Mouse (Mus musculus) erythroblast, adult 5-6 weeks (primary cell): Measurements from ENCODE around the gene Ptx4. TPM values are rescaled to one million over a fixed set of nuclear protein-coding genes. Genes with fewer than 3 reads are reported as not detected.

Experiments used
- total RNA-seq, 2 experiments: library from RNA; stranded (forward) in 1 of 2; stranded (reverse) in 1 of 2; fragments of 150-400 nt in 1 of 2; fragments of 200-764, 138-1000 nt in 1 of 2; gene quantifications; 2 replicates each; pipeline versions ENCODE4 v1.2.3 to v1.2.4; 2015 to 2017; ENCODE audit warnings: low replicate concordance in 2 of 2

Ptx4 gene
- total RNA-seq, 2 experiments from 2014 or later: not detected

Other genes starting within 250 kb of the Ptx4 start
- 25.4 and 31.6 TPM in 2 replicates for gene Nubp2, start 234.4 kb upstream of the Ptx4 start, total RNA-seq (2015; ENCODE audit: low replicate concordance)
- 10.6 and 11.4 TPM in 2 replicates for gene Nubp2, start 234.4 kb upstream of the Ptx4 start, total RNA-seq (2017; ENCODE audit: low replicate concordance)
- gene Spsb3, start 234.1 kb upstream of the Ptx4 start, total RNA-seq (2015; ENCODE audit: low replicate concordance): 20.4 and 49.3 TPM in 2 replicates
- gene Spsb3, start 234.1 kb upstream of the Ptx4 start, total RNA-seq (2017; ENCODE audit: low replicate concordance): 28.2 and 35.1 TPM in 2 replicates
- 7.1 and 8.6 TPM in 2 replicates for gene Eme2, start 225.7 kb upstream of the Ptx4 start, total RNA-seq (2015; ENCODE audit: low replicate concordance)
- gene Eme2, start 225.7 kb upstream of the Ptx4 start, total RNA-seq (2017; ENCODE audit: low replicate concordance): 10.9 and 12.4 TPM in 2 replicates
- 4.8 and 7.1 TPM in 2 replicates for gene Mrps34, start 225.6 kb upstream of the Ptx4 start, total RNA-seq (2015; ENCODE audit: low replicate concordance)
- gene Mrps34, start 225.6 kb upstream of the Ptx4 start, total RNA-seq (2017; ENCODE audit: low replicate concordance): 2.0 and 5.0 TPM in 2 replicates
- 15.0 and 18.3 TPM in 2 replicates for gene Nme3, start 224.3 kb upstream of the Ptx4 start, total RNA-seq (2015; ENCODE audit: low replicate concordance)
- gene Nme3, start 224.3 kb upstream of the Ptx4 start, total RNA-seq (2017; ENCODE audit: low replicate concordance): 29.1 and 32.2 TPM in 2 replicates
- 42.7 and 48.3 TPM in 2 replicates for gene Mapk8ip3, start 183.8 kb upstream of the Ptx4 start, total RNA-seq (2015; ENCODE audit: low replicate concordance)
- 109 and 222 TPM in 2 replicates for gene Mapk8ip3, start 183.8 kb upstream of the Ptx4 start, total RNA-seq (2017; ENCODE audit: low replicate concordance)
- gene Jpt2, start 160.1 kb upstream of the Ptx4 start, total RNA-seq (2015; ENCODE audit: low replicate concordance): 20.8 and 28.6 TPM in 2 replicates
- 22.9 and 40.1 TPM in 2 replicates for gene Jpt2, start 160.1 kb upstream of the Ptx4 start, total RNA-seq (2017; ENCODE audit: low replicate concordance)
- 16.7 and 18.0 TPM in 2 replicates for gene Cramp1l, start 105.0 kb upstream of the Ptx4 start, total RNA-seq (2015; ENCODE audit: low replicate concordance)
- 16.2 and 19.0 TPM in 2 replicates for gene Cramp1l, start 105.0 kb upstream of the Ptx4 start, total RNA-seq (2017; ENCODE audit: low replicate concordance)
- 61.9 and 62.3 TPM in 2 replicates for gene Ift140, start 104.7 kb upstream of the Ptx4 start, total RNA-seq (2015; ENCODE audit: low replicate concordance)
- gene Ift140, start 104.7 kb upstream of the Ptx4 start, total RNA-seq (2017; ENCODE audit: low replicate concordance): 158 and 187 TPM in 2 replicates
- not detected in 2 replicates for gene Tmem204, start 37.2 kb upstream of the Ptx4 start, total RNA-seq (2015; ENCODE audit: low replicate concordance)
- gene Tmem204, start 37.2 kb upstream of the Ptx4 start, total RNA-seq (2017; ENCODE audit: low replicate concordance): not detected in 2 replicates
- 3.5 and 5.9 TPM in 2 replicates for gene Telo2, start 4.8 kb upstream of the Ptx4 start, total RNA-seq (2015; ENCODE audit: low replicate concordance)
- 6.3 and 11.6 TPM in 2 replicates for gene Telo2, start 4.8 kb upstream of the Ptx4 start, total RNA-seq (2017; ENCODE audit: low replicate concordance)
- gene Clcn7, start 12.6 kb downstream of the Ptx4 start, total RNA-seq (2015; ENCODE audit: low replicate concordance): 3.7 and 8.6 TPM in 2 replicates
- 6.0 and 9.1 TPM in 2 replicates for gene Clcn7, start 12.6 kb downstream of the Ptx4 start, total RNA-seq (2017; ENCODE audit: low replicate concordance)
- not detected in 2 replicates for gene Ccdc154, start 41.7 kb downstream of the Ptx4 start, total RNA-seq (2015; ENCODE audit: low replicate concordance)
- 0.28 TPM in 1 of 2 replicates, not detected in the other for gene Ccdc154, start 41.7 kb downstream of the Ptx4 start, total RNA-seq (2017; ENCODE audit: low replicate concordance)
- not detected in 2 replicates for gene Gm38655, start 54.7 kb downstream of the Ptx4 start, total RNA-seq (2015; ENCODE audit: low replicate concordance)
- not detected in 2 replicates for gene Gm38655, start 54.7 kb downstream of the Ptx4 start, total RNA-seq (2017; ENCODE audit: low replicate concordance)
- 6.5 TPM in 2 replicates for gene BC003965, start 63.8 kb downstream of the Ptx4 start, total RNA-seq (2015; ENCODE audit: low replicate concordance)
- gene BC003965, start 63.8 kb downstream of the Ptx4 start, total RNA-seq (2017; ENCODE audit: low replicate concordance): 2.2 and 2.9 TPM in 2 replicates
- gene Unkl, start 67.6 kb downstream of the Ptx4 start, total RNA-seq (2015; ENCODE audit: low replicate concordance): 5.6 and 8.1 TPM in 2 replicates
- gene Unkl, start 67.6 kb downstream of the Ptx4 start, total RNA-seq (2017; ENCODE audit: low replicate concordance): 8.2 and 16.3 TPM in 2 replicates
- 6.0 and 6.3 TPM in 2 replicates for gene Gnptg, start 119.4 kb downstream of the Ptx4 start, total RNA-seq (2015; ENCODE audit: low replicate concordance)
- gene Gnptg, start 119.4 kb downstream of the Ptx4 start, total RNA-seq (2017; ENCODE audit: low replicate concordance): 3.6 and 3.7 TPM in 2 replicates
- 3.1 and 3.6 TPM in 2 replicates for gene Tsr3, start 119.4 kb downstream of the Ptx4 start, total RNA-seq (2015; ENCODE audit: low replicate concordance)
- gene Tsr3, start 119.4 kb downstream of the Ptx4 start, total RNA-seq (2017; ENCODE audit: low replicate concordance): 5.2 and 8.6 TPM in 2 replicates
- gene Baiap3, start 135.6 kb downstream of the Ptx4 start, total RNA-seq (2015; ENCODE audit: low replicate concordance): 1.5 TPM in 1 of 2 replicates, not detected in the other
- 0.42 TPM in 1 of 2 replicates, not detected in the other for gene Baiap3, start 135.6 kb downstream of the Ptx4 start, total RNA-seq (2017; ENCODE audit: low replicate concordance)
- gene Ube2i, start 153.9 kb downstream of the Ptx4 start, total RNA-seq (2015; ENCODE audit: low replicate concordance): 81.3 and 118 TPM in 2 replicates
- 58.7 and 64.3 TPM in 2 replicates for gene Ube2i, start 153.9 kb downstream of the Ptx4 start, total RNA-seq (2017; ENCODE audit: low replicate concordance)
- gene Prss34, start 177.6 kb downstream of the Ptx4 start, total RNA-seq (2015; ENCODE audit: low replicate concordance): 153 and 185 TPM in 2 replicates
- 68.4 and 78.9 TPM in 2 replicates for gene Prss34, start 177.6 kb downstream of the Ptx4 start, total RNA-seq (2017; ENCODE audit: low replicate concordance)
- not detected in 2 replicates for gene Prss28, start 187.9 kb downstream of the Ptx4 start, total RNA-seq (2015; ENCODE audit: low replicate concordance)
- not detected in 2 replicates for gene Prss28, start 187.9 kb downstream of the Ptx4 start, total RNA-seq (2017; ENCODE audit: low replicate concordance)
- not detected in 2 replicates for gene Prss29, start 197.9 kb downstream of the Ptx4 start, total RNA-seq (2015; ENCODE audit: low replicate concordance)
- not detected in 2 replicates for gene Prss29, start 197.9 kb downstream of the Ptx4 start, total RNA-seq (2017; ENCODE audit: low replicate concordance)
- not detected in 2 replicates for gene Tpsab1, start 224.8 kb downstream of the Ptx4 start, total RNA-seq (2015; ENCODE audit: low replicate concordance)
- not detected in 2 replicates for gene Tpsab1, start 224.8 kb downstream of the Ptx4 start, total RNA-seq (2017; ENCODE audit: low replicate concordance)
- not detected in 2 replicates for gene Tpsb2, start 245.5 kb downstream of the Ptx4 start, total RNA-seq (2015; ENCODE audit: low replicate concordance)
- not detected in 2 replicates for gene Tpsb2, start 245.5 kb downstream of the Ptx4 start, total RNA-seq (2017; ENCODE audit: low replicate concordance)
- gene Tpsg1, start 248.5 kb downstream of the Ptx4 start, total RNA-seq (2015; ENCODE audit: low replicate concordance): not detected in 2 replicates
- not detected in 2 replicates for gene Tpsg1, start 248.5 kb downstream of the Ptx4 start, total RNA-seq (2017; ENCODE audit: low replicate concordance)